Mouse (Mus musculus) mesoderm, embryonic 11.5 days (tissue): Measurements from ENCODE around the gene Rel.
"Not testable (repeated sequence)": the region's sequence is repeated elsewhere in the genome, so short reads cannot be mapped to it uniquely, and the experiment has no call there.

Source experiments
- DNase-seq: peaks from one replicate; pipeline ENCODE4 v3.0.0-alpha.2; 2012; ENCODE audit warnings: low read depth, low spot score

Rel gene

DNA sequence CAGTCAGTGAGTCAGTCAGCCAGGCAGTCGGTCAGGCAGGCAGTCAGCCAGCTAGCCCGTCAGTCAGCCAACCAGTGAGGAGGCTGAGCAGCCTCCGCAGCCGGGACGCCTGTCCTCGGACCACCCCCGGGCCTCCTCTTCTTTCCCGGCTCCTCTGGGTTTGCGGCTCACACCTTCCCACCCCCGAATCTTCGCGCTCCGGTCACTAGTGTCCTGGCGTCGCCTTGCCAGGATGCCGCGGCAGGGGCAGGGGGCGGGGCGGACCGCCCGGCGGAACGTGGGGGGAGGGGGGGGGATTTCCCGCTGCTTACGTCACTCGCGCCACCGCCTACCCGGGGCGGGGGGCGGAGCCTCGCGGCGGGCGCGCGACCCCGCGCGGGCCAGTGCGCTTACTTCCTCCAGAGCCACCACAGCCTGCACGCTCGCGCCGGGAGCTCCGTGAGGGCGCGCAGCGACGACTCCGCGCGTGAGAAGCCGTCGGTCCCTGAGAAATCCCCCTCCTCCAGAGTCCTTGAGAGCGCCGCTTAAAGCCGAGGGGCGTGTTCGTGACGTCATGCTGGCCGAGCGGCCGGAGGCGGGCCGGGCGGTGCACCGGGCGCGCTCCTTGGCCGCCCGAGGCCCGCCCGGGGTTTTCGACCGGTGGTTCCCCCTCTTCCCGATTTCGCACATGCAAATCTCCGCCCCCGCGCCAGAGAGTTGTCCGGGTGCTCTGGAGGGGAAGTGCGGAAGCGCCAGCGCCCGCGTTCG, at the start of gene Rel:
TSS of gene Rel (minus strand) at position 211 of the 747 bp plus-strand sequence.
- DNase-seq, result peak; percentile 88

DNA sequence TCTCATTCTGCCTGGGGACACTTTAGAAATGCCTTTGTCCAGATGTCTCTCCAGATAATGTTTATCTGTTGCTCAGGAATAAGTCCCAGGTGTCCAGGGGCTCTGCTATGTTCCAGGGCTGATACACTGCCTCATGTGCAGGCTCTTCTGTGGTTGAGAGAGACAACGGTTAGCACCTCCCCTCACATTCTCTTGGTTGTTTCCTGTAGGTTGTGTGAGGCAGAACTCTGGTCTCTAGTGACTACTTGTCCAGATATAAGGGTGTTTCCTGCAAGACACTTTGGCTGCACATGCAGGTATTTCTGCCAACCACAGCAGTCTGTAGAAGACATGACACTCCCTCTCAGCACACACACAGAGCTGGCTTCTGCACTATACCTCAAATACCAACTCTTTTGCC, 48.0 kb upstream of the Rel start:
- DNase-seq, result no peak

DNA sequence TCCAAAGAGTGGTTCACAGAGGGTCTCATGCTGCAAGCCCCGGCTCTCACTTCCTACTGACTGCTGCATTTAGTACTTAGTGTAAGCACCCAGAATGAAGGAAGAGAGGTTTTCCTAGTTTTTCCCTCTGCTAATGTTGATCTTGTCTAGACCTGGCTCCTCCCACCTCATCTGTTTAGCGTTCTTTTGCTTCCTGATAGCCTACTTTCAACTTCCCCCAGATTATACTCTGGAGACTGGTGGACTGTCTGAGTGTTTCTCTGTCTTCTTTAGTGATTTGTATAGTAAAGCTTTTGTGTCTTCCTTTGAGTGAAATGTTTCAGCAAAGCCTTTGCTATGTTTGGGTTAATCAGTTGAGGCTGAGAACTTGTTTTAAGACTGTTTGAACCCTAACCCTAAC, 40.0 kb upstream of the Rel start:
- DNase-seq, result no peak

DNA sequence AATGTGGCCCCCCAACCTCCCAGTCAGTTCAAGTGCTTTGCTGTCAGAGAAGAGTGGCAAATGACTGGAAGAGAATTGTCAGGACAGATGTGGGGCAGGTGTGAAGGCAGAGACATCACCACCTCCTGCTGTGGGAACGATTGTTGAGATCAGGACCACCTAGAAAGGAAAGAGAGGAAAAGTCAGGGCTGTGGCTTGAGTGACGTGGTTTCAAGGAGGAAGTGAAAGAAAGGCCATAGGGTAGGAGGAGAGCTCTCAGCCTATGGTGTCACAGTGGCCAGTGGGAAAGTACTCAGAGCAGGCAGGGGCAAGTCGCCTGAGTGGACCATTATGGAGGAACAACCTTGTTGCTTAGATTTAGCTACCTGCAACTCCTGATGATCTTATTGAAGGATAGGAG, 34.9 kb upstream of the Rel start:
- DNase-seq, result no peak

DNA sequence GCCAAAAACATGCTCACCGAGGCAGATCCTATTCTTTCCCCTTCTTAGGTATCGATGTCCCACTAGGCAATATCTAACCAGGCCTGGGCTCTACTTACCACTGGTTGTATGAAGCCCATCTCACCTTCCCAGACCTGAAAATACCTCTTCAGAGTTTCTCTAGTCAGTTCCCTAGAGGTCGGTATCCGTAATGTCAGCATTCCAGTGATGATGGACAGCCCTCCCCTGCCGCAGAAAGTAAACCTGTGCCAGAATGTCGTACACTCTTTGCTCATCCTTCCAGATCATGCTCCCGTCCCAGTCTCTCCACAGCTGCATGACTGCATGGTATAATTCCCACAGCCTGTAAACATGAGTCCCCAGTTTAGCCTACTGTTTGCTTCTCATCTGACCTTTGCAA, 32.4 kb upstream of the Rel start:
- DNase-seq, result no peak

DNA sequence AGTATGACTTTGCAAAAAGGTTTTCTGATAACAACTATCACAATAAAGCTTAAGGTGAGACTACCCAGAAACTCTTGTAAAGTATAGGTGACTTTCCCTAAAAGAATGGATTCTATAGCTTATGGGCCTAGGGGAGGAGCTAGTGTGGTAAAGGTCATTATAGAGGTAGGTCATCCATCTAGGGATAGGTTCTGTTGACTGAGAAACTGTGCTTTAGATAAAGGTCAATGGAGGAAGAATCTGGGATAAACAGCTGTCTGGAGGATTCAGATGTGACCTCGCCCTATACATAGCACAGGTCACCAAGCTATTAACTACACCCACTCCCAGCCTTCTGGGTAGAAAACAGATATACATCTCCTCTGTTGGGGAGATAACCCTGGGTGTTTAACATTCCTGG, 31.5 kb upstream of the Rel start:
- DNase-seq, result no peak

DNA sequence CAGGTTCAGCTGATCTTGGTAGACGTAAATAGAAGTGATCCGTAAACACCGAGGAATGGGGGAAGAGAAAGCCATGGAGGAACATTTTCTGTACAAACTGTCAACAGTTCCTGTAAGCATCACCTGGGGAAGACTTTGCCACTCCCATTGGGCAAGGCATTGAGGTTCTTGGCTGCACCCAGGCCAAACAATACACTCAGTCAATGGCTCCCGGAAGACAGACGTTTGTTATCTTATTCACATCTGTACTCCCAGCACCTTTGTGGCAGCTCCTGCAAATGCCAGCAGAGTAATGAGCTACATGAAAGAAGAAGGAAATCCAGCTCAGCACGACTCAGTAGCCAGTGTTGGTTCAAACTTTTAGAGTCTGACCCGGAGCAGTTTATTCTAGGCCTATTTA, 31.1 kb upstream of the Rel start:
- DNase-seq, result no peak

DNA sequence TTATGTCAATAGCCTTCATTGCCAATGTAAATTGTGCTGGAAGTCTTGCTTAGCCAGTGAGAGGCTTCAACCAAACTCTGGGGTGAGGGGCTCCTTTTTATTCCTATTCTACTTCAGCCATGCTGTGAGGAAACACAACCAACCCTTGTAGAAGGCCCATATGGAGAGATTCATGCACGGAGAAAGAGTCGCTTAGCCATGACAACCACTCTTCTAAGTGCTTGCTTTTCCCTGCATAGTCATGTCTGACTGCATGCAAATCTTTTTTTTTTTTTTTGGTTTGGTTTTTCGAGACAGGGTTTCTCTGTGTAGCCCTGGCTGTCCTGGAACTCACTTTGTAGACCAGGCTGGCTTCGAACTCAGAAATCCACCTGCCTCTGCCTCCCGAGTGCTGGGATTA, 12.9 kb upstream of the Rel start:
- not testable (repeated sequence) for DNase-seq

DNA sequence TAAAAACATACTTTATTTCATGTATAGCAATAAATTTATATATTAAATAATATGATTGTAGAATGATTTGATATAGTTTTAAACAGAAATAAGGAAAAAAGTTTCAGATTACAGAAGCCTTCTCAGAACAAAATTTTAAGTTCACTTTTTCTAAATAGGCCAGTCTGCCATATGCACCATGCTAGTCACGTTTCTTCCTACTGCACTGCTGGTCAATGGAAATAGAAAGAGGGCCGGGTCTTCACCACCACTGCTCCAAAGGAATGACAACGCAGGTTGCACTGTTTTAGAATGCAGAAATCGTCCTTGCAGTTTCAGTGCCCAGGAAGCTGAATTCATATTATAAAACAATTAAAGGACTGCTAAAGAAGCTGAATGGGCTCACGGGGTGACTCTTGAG, 12.3 kb upstream of the Rel start:
- DNase-seq, result no peak

DNA sequence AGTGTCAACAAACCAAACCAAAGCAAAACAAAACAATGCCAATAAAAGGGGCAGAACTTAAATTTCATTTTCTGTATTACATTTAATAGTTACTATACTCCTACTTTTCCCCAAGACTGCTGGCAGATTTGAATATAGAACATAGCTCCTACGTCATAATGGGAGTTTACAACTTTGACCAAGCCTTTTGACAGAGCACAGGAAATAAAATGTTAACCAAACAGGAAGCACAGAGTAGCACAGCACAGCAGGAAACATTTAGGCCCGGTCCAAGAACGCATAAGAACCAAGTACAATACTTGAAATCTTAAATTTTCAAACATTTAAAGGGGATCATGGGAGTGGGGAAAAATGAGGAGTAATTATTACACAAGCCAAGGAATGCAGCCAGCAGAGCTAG, 11.3 kb upstream of the Rel start:
- DNase-seq, result no peak

DNA sequence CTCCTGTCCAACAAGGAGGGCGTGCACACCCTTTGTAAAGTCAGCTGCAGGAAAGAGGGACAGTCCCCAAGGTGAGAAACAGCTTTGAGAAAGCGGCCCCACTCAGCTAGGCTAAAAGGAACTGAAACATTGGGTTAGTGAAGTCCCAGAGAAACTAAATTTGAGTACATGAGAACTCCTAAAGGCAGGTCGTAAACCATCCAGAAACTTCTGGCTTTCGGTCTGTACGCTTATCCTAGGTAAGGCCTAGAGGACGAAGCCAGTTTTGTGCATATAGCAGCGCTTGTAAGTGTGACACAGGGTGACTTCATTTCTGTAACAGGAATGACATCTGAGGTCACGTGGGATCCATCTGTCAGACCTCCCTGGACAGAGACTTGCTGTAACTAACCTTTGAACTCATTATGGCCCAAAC, 8.0 kb upstream of the Rel start:
- no peak for DNase-seq

DNA sequence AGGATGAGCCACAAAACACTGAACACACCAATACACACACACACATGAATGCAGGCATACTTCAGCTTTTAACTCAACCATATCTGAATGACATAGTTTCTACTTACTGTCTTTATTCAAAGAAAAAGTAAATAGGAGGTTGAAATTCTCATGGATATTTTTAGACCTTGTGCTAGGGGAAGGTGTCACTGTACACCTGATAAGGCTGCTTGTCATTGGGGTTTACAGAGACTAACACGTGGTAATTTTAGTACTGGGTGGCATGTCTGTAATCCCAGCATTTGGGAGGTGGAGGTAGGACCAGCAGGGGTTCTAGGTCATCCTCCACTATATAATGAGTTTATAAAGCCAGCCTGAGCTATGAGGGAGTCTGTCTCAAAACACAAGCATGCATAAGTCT, 1.7 kb upstream of the Rel start:
- DNase-seq, result no peak

DNA sequence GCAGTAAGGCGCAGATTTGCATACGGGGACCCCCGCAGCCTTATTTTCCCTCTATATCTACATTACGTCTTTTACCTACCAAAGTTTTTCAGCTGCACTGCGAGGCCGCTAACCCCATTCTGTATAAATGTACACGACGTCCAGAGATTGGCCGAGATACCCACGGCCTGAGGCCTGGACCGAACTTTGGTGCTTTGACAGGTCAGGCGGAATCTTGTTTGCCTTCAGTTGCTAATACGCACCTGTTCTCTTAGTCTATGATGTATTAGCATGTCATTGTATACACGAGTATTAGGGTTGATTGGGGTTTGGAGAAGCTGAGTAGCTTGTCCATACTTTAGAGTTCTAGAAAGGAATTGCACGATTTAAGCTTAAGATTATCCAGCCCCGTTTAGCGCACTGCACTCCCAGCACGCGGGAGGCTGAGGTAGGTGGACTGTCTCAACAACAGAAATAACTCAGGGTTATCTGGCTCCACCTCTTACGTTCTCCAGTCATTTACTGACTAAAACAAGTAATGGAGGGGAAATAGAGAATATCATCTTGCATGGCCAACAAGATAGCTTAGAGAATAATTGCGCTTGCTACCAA, 832 bp upstream of the Rel start:
- DNase-seq, result peak; percentile 8

DNA sequence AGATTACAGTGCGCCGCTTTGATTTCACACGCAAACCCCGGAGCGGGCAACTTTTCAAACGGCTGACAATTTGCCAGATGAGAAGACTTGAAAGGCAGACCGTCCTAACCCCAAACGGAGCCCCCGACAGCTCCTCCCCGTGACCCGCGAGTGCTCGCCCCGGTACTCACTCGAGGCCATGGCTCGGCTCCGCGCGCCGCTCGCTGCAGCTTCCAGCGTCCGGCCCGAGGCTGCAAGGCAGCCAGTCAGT, 335 bp downstream of the Rel start:
- DNase-seq, result peak; percentile 79

DNA sequence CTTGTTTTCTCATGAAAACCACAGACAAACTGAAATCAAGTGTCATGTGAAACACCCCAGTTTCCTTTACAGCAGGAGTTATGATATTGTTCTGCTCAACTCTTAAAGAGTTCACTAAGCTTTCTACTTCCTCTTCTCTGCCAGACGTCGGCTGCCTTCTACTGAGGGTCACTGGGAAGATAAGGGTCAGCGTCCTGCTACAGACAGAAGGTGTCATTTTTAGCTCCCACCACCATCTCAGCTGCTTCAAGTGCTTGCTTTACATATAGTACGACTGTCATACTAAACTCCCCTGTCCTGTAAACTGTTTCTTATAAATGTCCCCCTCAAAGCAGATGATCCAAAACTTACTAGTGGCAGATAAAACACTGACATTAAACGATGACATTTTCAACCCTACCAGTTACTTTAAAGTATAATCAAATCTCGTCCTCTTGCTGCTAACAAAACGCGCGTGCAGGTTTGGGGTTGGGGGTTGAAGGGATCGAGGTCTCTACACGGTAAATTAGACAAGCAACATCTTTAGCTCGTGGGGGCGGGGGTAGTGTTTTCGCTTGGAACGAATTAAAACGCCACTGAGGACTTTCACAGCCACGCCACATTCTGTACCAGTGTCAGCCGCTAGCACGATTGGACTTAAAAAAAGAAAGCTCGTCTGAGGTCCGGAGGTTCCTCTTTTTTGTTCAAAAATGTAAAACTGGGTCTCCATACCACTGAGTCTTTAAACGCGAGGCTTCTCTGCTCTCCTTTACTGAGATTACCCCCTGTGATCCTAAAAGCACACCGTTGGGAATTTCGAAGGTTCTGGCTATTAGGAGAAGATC, 872 bp downstream of the Rel start:
- DNase-seq, result peak; percentile 37

DNA sequence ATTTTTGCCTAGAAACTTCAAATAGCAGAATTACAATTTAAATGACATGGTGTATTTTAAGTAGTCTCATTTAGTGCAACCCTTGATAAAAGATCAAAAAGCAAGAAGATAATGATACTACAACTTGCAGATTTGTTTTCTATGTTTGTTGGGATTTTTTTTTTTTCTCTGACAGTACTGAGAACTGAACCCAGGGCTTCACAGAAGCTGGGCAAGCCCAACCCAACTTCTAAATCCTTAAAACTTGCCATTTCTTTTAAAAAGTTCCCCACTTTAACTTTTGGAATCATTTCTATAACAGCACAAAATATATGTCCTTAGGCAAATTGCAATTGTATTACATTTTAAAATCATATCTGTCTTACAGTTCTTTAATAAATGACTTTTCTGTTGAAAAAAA, 1.7 kb downstream of the Rel start:
- no peak for DNase-seq

DNA sequence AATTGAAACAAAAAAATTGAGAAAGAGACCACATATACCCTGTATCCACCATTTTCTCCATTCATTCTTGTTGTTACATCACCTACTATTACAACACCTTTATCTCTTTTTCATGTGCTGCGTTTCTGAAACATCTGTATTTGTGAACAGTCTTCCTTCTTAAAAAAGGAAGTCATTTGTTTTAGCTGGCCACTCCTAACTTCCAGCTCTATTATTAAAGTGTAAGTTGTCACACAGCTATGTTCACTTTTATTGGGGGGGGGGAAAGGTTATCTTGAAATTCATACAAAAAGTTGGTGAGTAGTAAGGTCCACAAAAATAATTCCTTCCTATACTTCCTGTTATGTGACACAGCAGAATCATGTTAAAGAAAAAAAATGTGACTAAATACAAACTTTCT, 2.8 kb downstream of the Rel start:
- no peak for DNase-seq

DNA sequence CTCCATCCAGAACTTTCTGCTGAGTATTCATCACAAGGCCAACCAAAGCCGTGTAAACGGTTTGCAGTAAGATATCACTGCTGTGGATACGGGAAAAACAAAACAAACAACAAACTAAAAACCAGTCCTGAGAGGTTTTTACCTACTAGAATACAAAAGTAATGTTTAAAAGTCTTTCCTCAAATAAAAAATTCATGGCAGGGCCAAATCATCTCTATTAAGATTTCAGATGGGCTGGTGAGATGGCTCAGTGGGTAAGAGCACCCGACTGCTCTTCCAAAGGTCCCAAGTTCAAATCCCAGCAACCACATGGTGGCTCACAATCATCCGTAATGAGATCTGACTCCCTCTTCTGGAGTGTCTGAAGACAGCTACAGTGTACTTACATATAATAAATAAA, 3.4 kb downstream of the Rel start:
- DNase-seq, result not testable (repeated sequence)

DNA sequence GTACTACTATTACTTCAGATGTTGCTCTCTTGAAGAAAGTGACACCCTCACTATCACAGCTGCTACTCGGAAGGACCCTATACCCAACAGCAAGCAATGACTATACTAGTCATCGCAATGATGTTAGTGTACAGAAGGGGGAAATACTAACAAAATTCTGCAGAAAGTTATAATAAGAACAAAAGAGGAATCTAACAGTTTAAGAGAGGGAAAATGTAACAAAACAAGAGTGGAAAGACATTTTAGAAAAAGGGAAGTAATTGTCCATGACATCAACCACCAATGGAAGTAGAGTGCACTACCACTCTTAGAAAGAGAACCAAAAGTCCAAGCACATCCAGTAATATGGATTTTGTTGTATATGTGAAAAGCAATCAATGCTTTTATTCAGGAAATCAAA, 8.1 kb downstream of the Rel start:
- DNase-seq, result no peak

DNA sequence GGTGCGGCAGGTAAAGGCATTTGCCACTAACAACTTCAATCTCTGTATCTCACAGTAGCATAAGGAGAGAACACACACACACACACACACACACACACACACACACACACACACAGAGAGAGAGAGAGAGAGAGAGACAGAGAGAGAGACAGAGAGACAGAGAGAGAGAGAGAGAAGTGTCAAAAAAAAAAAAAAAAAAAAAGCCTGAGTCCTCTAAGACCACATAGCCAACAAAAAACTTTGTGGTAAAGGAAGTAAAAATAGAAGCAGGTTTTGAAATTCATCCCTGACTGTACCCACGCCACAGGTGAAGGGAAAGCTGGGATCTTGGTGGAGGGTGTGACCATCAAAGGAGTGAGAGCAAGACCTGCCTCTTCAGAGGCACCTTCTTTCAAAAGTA, 12.6 kb downstream of the Rel start:
- DNase-seq, result no peak

DNA sequence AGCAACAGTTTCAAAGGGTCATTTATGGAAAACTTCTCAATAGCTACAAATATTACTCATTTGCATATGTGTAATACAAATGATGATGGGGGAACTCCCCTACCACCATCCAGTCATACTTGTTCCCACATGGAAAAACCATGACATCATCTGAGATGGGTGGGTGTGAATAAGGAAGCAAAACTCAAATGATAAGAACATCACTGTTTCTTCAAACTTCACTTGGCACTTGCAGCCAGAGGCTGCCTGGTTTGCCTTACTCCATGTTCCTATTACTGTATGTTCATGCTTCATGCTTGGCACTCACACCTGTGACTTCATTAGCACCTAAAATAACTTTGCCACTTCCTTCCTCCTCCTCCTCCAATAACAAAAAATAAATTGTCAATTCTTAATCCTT, 16.4 kb downstream of the Rel start:
- DNase-seq, result no peak

DNA sequence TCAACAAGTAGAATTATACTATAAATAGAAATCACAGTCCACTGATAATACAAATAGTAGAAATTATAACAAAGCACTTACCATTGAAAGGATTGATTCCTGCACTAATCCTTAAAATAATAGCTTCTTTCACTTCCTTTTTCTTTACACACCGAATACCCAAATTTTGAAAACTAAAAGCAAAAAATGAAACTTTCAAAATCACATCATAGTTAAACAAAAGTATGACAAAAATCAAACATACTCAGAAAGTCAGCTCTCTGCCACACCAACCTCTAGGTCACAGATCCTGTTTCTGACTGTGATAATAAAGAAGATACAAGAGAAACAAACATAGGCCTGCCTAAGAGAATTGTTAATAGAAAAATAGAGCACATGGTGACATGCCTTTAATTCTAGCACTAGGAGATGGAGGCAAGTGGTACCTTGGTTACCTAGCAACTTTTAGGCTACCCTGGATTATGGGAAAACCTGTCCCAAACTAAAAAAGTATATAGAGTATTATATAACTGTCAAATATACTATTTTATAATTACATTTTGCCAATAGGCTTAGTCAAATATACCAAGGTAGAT, 17.5 kb downstream of the Rel start:
- no peak for DNase-seq

DNA sequence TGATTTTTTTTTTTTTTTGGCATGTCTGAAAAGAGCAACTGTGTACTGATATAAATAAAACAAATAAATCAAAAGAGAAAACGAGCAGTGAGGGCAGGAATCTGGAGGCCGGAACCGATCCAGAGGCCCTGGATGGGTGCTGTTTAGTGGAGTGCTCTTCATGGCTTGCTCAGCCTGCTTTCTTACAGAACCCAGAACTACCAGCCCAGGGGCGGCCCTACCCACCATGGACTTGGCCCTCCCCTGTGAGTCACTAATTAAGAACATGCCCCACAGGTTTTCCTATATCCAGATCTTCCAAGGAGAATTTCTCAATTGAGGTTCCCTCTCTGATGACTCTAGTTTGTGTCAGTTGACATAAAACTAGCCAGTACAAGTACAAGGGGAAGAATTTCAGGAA, 24.7 kb downstream of the Rel start:
- no peak for DNase-seq
